Mouse (Mus musculus): ENCODE results near the gene Dock2. TPM values are rescaled to one million over a fixed set of nuclear protein-coding genes. Genes with fewer than 3 reads are reported as not detected.
"Not testable (repeated sequence)": the region's sequence is repeated elsewhere in the genome, so short reads cannot be mapped to it uniquely, and the experiment has no call there.

Gene Dock2
- total and polyA plus RNA-seq, 2 experiments from 2014 or later = 1.0 to 1.4 TPM

DNA sequence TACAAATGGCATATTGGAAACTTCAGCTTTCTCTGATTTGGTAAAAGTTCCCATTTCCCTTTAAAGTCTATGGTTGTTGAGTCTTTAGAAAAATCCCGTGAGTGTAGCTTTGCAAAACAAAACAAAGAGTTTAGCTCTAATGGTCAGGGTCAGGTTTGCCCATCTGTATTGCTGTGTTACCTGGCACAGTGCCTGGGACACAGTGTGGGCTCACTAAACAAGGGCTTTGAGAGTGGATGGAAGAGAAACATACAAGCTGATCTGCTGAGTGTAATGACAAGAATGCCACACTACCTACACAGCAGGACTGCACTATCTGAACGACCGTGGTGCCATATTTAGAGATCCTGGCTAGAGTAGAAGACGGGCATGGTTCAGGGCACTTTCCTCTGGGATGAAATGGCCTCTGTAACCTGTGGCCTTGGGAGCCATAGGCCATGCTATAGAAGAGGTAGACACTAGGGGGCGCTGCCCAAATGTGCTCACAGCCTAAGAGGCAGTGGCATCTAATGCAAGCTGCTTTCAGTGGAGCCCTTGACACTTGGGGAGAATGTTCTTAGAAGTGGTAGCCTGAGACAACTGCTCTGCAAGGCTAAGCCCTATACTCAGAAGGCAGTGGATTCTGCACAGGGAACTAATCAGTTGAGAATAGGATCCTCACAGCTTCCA, 547.5 kb downstream of the Dock2 start:
- ATAC-seq = 0 out of 2 replicates have a peak, but pooled peaks have one; percentile 45
- WGBS = 28% methylated on average over 5 of the region's 5 CpGs
- TF ChIP-seq CTCF (IDR thresholded peaks at IDR 0.05; ENCODE audit: low read depth) = peak; percentile 68

DNA sequence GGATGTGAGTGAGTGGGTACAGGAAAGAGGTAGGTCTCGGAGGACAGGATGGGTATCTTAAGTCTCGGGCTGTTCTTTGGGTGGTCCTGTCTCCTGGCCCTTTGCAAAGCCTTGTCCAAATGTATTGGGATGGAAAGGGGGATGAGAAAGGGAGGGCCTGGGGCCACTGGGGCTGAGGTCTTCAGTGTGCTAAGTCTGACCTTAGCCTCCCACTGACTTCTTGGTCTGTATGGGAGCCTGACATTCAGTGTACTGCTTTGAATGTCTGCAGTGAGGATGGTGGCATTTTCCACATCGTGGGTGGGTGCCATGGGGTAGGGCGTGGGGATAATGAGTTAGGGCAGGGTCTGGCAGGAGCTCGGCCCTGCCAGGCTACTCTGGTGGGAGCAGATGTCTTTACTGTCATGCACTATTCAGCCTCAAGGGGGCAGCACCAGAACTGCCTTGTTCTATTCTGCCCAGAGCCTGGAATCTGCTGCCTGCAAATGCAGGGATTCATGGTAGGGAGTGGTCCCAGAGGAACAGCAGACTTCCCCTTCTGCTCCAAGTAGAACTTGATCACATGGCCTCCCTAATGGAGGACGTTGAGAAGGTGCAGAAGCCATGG, 554.8 kb downstream of the Dock2 start:
- peak; percentile 85 for ATAC-seq

More for the DNA sequence above, 547.5 kb downstream of the Dock2 start:
- Histone ChIP-seq H3K27ac (no peak overlapping the region), H3K4me3 (ENCODE audit: low read length) (no peak overlapping the region), H3K9me3 (ENCODE audit: low read length) (no peaks in the 10 kb centered on the region), H3K4me1 (ENCODE audit: insufficient read depth, low read length) (no peaks in the 10 kb centered on the region), H3K4me2 (ENCODE audit: low read depth, low read length) (no peak overlapping the region), H3K36me3 (ENCODE audit: insufficient read depth, low read length) (no peaks in the 10 kb centered on the region), H3K27me3 (ENCODE audit: insufficient read depth, low read length) (no peaks in the 10 kb centered on the region), H3K9ac (replicated peaks; ENCODE audit: low read length) (no peak overlapping the region)
- DNase-seq (ENCODE audit: low spot score) = peak; percentile 65

DNA sequence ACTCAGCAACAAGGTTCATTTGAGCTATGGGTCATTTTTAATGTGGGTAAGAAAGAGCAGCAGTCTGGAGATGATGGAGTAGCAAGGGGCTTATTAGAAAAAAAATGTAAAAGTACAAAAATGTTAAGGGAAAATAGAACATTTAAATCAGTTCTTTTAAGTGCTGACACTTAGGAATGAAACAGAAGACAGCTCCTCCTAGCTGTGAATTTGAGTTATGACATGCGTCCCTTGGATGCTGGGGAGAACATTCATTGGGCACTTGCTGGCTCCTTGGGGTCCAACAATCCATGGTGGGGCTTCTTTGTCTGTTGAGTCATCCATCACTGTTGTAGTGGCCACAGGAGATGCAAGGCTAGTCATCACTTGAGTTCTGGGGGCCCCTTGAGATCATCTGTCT, 556.5 kb downstream of the Dock2 start:
- ATAC-seq (no peak), DNase-seq (ENCODE audit: low spot score) (peak; percentile 29)
- Histone ChIP-seq H3K4me1 (ENCODE audit: insufficient read depth, low read length) (no peaks in the 10 kb centered on the region), H3K4me3 (ENCODE audit: low read length) (no peak overlapping the region), H3K9me3 (ENCODE audit: low read length) (no peaks in the 10 kb centered on the region), H3K9ac (replicated peaks; ENCODE audit: low read length) (no peak overlapping the region), H3K36me3 (ENCODE audit: insufficient read depth, low read length) (no peaks in the 10 kb centered on the region), H3K27me3 (ENCODE audit: insufficient read depth, low read length) (no peaks in the 10 kb centered on the region), H3K4me2 (ENCODE audit: low read depth, low read length) (no peak overlapping the region), H3K27ac (no peak overlapping the region)
- 56% methylated on average over 1 of the region's 1 CpGs for WGBS
- TF ChIP-seq CTCF (IDR thresholded peaks at IDR 0.05; ENCODE audit: low read depth) = peak; percentile 59

More for the DNA sequence above, 554.8 kb downstream of the Dock2 start:
- no peaks in the 10 kb centered on the region for H3K4me1 ChIP-seq (ENCODE audit: insufficient read depth, low read length)
- H3K9me3 ChIP-seq (ENCODE audit: low read length) = no peaks in the 10 kb centered on the region
- no peaks in the 10 kb centered on the region for H3K36me3 ChIP-seq (ENCODE audit: insufficient read depth, low read length)
- 41% methylated on average over 6 of the region's 6 CpGs for WGBS
- no peak overlapping the region for H3K9ac ChIP-seq (replicated peaks; ENCODE audit: low read length)
- H3K4me3 ChIP-seq (ENCODE audit: low read length) = no peak overlapping the region
- TF ChIP-seq CTCF (IDR thresholded peaks at IDR 0.05; ENCODE audit: low read depth) = peak; percentile 84
- H3K27ac ChIP-seq = no peak overlapping the region
- no peak overlapping the region for H3K4me2 ChIP-seq (ENCODE audit: low read depth, low read length)
- H3K27me3 ChIP-seq (ENCODE audit: insufficient read depth, low read length) = no peaks in the 10 kb centered on the region
- DNase-seq (ENCODE audit: low spot score) = peak; percentile 78

DNA sequence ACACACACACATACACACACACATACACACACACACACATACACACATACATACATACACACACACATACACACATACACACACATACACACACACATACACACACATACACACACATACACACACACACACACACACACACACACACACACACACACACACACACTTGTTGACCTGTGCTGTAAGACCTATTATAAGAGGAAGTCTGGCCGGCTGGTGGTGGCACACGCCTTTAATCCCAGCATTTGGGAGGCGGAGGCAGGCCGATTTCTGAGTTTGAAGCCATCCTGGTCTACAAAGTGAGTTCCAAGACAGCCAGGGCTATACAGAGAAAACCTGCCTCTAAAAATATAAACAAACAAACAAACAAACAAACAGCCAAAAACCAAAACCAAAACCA, 563.1 kb downstream of the Dock2 start:
- not testable (repeated sequence) for H3K4me2 ChIP-seq (ENCODE audit: low read depth, low read length); H3K27me3 ChIP-seq (ENCODE audit: insufficient read depth, low read length); DNase-seq (ENCODE audit: low spot score); H3K27ac ChIP-seq; H3K4me1 ChIP-seq (ENCODE audit: insufficient read depth, low read length); H3K9me3 ChIP-seq (ENCODE audit: low read length); ATAC-seq; H3K4me3 ChIP-seq (ENCODE audit: low read length); H3K9ac ChIP-seq (replicated peaks; ENCODE audit: low read length); H3K36me3 ChIP-seq (ENCODE audit: insufficient read depth, low read length)
- WGBS = 92% methylated on average over 4 of the region's 4 CpGs

DNA sequence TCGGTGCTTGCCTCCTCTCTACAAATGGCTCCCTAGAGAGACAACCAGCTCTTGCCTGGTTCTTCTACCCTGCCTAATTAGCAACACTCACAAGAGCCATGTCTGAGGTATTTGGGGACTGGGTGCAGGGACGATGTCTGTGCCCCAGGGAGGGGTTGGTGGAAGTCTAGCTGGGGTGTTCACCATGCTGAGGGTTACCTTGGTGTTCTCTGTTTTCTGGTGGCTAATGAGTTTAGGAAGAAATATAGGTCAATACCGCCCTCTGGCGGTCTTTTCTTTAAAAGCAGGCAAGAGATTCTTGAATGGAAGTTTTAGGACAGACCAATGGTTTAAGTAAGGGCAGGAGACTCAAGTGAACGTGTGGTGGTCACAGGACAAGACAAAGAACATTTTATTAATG, 570.8 kb downstream of the Dock2 start:
- H3K27me3 ChIP-seq (ENCODE audit: insufficient read depth, low read length) = no peaks in the 10 kb centered on the region
- peak; percentile 75 for TF ChIP-seq CTCF (IDR thresholded peaks at IDR 0.05; ENCODE audit: low read depth)
- no peak overlapping the region for H3K4me2 ChIP-seq (ENCODE audit: low read depth, low read length)
- H3K4me1 ChIP-seq (ENCODE audit: insufficient read depth, low read length) = no peaks in the 10 kb centered on the region
- no peaks in the 10 kb centered on the region for H3K36me3 ChIP-seq (ENCODE audit: insufficient read depth, low read length)
- H3K4me3 ChIP-seq (ENCODE audit: low read length) = no peak overlapping the region
- WGBS = 16% methylated on average over 5 of the region's 5 CpGs
- no peak overlapping the region for H3K9ac ChIP-seq (replicated peaks; ENCODE audit: low read length)
- H3K9me3 ChIP-seq (ENCODE audit: low read length) = no peaks in the 10 kb centered on the region
- DNase-seq (ENCODE audit: low spot score) (peak; percentile 89), ATAC-seq (peak; percentile 56)
- no peak overlapping the region for H3K27ac ChIP-seq

DNA sequence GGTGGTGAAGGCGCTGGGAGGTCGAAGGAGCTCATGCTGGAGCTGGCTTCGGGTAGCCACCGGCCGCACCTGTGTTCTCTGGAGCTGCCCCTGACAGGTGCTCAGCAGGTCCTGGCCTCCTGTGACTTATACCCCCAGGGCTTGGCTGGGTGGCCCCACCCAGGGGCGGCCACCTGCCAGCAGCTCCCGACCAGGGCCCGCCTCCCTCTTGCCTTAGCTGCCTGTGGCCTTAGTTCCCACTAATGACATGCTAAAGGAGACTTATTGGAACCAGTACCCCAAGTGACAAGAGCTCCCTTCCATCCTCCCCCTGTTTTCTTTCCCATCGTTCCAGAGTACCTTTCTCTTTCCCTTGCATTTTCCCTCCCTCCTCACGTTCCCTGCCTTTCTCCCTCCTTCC, 575.7 kb downstream of the Dock2 start, which contains the start of gene Foxi1:
Gene Foxi1 (minus strand): TSS at position 101 of the 400 bp plus-strand sequence.
- no peak for DNase-seq (ENCODE audit: low spot score)
- no peak within 1 kb of the TSS for H3K4me3 ChIP-seq (ENCODE audit: low read length)
- no peaks in the 10 kb centered on the region for H3K27me3 ChIP-seq (ENCODE audit: insufficient read depth, low read length)
- no peaks in the 10 kb centered on the region for H3K4me1 ChIP-seq (ENCODE audit: insufficient read depth, low read length)
- no peak within 1 kb of the TSS for H3K27ac ChIP-seq
- no peaks in the 10 kb centered on the region for H3K9me3 ChIP-seq (ENCODE audit: low read length)
- no peak within 1 kb of the TSS for H3K4me2 ChIP-seq (ENCODE audit: low read depth, low read length)
- no peaks in the 10 kb centered on the region for H3K36me3 ChIP-seq (ENCODE audit: insufficient read depth, low read length)
- WGBS = 83% methylated on average over 7 of the region's 10 CpGs
- no peak for TF ChIP-seq CTCF (IDR thresholded peaks at IDR 0.05; ENCODE audit: low read depth)
- no peak for ATAC-seq
- no peak within 1 kb of the TSS for H3K9ac ChIP-seq (replicated peaks; ENCODE audit: low read length)

DNA sequence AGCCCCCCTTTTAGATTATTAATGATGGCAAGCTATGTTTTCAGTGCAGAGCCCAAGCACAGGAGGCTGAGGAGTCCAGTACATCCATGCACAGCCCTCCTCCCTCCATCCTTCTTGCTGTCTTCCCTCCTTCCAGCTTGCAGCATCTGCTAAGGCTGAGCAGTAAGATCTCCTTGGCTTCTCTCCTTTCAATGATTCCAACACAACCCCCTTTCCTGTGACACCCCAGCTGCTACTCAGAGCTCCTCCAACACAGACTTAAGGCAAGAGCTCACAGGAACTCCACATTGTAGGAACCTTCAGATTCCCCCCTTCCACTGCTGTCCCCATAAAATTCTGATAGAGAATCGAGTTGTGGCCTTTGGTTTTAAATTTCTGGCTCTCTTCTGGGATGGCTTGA, 580.9 kb downstream of the Dock2 start:
- no peak for TF ChIP-seq CTCF (IDR thresholded peaks at IDR 0.05; ENCODE audit: low read depth)
- H3K27ac ChIP-seq = no peak overlapping the region
- H3K4me1 ChIP-seq (ENCODE audit: insufficient read depth, low read length) = no peaks in the 10 kb centered on the region
- no peak for DNase-seq (ENCODE audit: low spot score)
- H3K36me3 ChIP-seq (ENCODE audit: insufficient read depth, low read length) = no peaks in the 10 kb centered on the region
- no peaks in the 10 kb centered on the region for H3K27me3 ChIP-seq (ENCODE audit: insufficient read depth, low read length)
- no peaks in the 10 kb centered on the region for H3K9me3 ChIP-seq (ENCODE audit: low read length)
- H3K9ac ChIP-seq (replicated peaks; ENCODE audit: low read length) = no peak overlapping the region
- no peak for ATAC-seq
- 67% methylated on average over 1 of the region's 1 CpGs for WGBS
- H3K4me2 ChIP-seq (ENCODE audit: low read depth, low read length) = no peak overlapping the region
- H3K4me3 ChIP-seq (ENCODE audit: low read length) = no peak overlapping the region

Data from hindbrain, postnatal 0 days (tissue).